Mouse (Mus musculus): ENCODE measurements around the gene Ngdn.

- no peak for TF ChIP-seq CTCF (IDR thresholded peaks at IDR 0.05; ENCODE audit: insufficient read depth, low read length)
- TF ChIP-seq POLR2A (IDR thresholded peaks at IDR 0.05; ENCODE audit: borderline replicate concordance, extremely low read depth, low read depth, low read length), result no peak
Measured at GRCm38 (mm10) chr14:54981934-54982333, 33.3 kb upstream of the Ngdn start.

Data from lung, adult 2 months (tissue).